Mouse (Mus musculus) large intestine, adult 2 months (tissue): ENCODE results near the gene Nt5c2. TPM values are rescaled to one million over a fixed set of nuclear protein-coding genes. Genes with fewer than 3 reads are reported as not detected.

Experiments used
- DNase-seq: peaks from one replicate; pipeline ENCODE4 v3.0.0-alpha.2; 2012; ENCODE audit warnings: low read depth, low spot score
- WGBS: fragments of 180-500 bp; shearing (Covaris S2); methylation state at CpG from one replicate; pipeline ENCODE4 v1.1.7; 2018; 5-methylcytosine and 5-hydroxymethylcytosine counted together
- polyA plus RNA-seq: library from polyadenylated mRNA; depleted of rRNA; stranded (reverse); fragments of >200 nt; gene quantifications from 2 replicates; pipeline ENCODE4 v1.2.3, GENCODE M21; 2012

Nt5c2 gene
- polyA plus RNA-seq, 1 experiment: 4.4 TPM

DNA sequence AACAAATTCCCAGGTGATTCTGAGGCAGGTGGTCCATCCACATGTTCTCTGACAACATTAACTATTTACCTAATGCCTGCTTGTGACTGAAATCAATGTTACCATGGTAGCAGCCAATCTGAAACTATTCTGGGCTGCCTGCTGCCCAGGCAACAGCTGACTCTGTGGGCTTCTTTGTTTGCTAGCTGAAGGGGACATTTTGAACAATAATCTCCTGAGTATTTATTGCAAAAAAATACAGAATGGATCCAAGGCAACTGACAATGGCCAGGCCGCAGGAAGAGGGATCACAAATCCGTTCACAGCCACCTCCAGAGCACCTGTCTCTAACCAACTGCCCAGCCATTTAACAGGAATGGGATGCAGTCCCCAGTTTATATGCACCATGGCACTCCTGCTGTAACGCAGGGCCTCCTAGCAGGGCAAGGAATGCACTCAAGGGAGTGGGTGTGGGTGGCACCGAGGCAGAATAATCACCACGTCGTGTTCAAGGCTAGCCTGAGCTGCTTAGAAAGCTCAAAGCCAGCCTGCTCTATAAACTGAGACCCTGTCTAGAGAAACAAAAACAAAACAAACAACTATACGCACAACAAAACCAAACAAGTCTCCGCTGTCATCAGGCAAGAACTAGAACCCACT, 43.8 kb downstream of the Nt5c2 start:
- 78% methylated on average over 8 of the region's 8 CpGs for WGBS

DNA sequence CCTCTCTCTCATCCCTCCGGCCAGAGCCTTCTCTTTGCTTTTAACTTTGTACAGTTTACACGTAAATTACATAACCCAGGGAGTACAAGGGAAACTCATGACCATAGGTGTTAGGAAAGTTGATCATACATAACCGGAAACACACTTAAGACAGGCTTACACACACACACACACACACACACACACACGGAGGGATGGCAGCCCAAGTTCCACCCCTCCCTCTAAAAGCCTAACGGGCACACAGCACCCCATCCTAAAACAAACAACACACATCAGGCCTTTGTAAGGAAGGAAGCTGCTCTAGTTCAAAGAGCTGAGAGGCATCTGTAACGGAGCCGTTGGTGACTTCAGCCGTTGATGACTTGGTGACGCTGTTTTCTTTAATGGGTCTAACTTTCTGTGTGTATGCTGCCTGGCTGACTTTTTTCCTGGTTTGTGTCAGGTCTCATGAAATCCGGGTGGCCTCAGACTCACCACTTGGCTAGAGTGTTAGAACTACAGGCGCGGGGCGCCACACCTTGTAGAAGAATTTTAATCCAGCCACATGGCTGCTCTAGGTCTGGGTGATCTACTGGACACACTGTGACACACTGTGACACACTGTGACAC, 44.7 kb downstream of the Nt5c2 start:
- WGBS: 19% methylated on average over 13 of the region's 13 CpGs
- DNase-seq: no peak

More for the DNA sequence above, 43.8 kb downstream of the Nt5c2 start:
- DNase-seq: no peak

DNA sequence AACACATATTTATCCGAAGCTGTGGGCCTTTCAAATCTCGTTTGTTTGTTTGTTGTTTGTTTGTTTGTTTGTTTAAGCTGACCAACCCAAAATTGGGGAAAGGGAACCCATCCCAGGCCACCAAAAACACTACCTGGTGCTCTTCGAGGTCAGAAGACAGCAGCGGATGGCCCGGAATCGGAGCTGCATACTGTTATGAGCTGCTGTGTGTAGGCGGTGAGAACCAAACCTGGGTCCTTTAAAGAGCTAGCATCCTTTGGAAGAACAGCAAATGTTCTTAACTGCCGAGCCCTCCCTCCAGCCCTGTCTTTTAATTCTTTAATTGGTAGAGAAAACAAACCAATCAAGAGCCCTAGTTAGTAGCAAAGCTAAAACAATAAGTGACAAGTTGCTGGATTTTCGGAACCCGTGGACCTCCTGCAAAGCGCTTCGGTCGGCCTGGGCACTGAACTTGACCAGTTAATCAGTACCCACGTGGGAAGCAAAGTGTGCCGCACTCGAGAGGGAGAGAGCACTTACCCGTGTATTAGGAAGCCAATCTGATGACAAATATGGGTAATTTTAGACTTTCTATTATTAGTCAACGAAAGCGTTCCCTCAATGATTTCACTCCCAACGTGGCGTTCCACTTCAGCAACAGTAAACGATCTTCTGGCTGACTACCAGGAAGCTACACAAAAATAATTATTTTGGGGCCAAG, 45.5 kb downstream of the Nt5c2 start:
- 70% methylated on average over 22 of the region's 22 CpGs for WGBS
- DNase-seq: no peak

DNA sequence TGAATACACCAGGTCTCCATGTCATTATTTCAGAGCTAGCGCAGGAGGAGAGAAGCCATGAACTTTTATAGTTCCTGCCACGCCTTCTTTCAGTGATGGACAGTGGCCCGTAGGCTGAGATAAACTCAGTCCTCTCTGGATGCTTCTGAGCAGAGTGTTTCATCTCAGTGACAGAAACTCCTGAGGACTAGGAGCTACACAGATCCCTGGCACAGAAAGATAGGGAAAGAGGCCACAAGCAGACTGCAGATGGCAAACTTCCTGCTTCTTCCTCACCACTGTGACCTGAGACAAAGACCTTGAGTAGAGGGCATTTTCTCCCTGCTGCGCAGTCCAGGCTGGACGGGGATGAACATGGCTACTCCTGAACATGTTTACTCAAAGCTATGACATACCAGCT, 46.1 kb downstream of the Nt5c2 start:
- WGBS: 60% methylated on average over 5 of the region's 5 CpGs
- no peak for DNase-seq

DNA sequence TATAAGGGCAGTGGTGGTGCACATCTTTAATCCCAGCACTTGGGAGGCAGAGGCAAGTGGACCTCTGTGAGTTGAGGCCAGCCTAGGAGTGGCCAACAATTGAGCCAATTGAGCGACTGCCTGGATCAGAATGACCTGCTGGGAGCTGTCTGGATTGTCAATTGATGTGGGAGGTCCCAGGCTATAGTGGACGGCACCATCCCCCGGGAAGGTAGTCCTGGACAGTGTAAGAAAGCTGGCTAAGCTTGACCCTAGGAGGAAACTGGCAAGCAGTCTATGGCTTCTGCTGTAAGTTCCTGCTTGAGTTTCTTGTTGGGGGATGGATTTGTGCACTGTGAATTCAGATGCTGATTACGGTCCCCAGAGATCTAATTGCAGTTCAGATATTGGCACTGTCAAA, 47.1 kb downstream of the Nt5c2 start:
- DNase-seq: no peak
- WGBS: 81% methylated on average over 4 of the region's 4 CpGs

DNA sequence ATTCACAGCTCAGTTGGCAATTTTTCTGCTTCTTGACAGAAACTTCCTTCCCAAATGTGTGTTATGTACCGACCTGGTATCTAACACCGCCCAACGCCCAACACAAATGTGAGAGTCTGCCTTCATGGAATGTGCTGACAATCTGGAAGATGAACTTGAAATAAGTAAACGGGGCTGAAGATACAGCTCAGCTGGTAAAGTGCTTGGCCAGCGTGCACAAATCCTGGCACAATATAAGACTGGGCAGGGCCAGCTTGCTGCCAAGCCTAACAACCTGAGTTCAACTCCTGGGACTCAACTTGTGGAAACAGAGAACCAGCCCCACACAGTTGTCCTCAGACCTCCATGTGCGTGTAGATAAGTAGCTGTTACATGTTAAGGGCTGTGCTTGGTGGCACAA, 48.6 kb downstream of the Nt5c2 start:
- DNase-seq: no peak

DNA sequence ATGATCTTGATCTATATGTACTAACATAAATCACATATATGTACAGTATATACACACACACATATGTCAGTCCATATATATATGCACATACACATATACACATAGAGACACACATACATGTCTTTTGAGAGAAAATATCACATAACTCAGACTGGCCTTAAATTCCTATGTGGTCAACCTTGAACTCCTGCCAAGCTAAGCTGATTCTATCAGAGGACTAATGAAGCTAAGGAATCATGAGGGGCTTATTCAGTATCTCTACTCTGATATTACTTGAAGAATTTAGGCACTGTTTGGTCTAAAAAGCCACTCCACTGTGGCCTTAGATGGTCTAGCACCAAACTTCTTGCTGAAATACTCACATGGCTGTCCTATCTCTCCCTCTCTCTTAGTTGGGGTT, 49.5 kb downstream of the Nt5c2 start:
- DNase-seq: no peak

More for the DNA sequence above, 48.6 kb downstream of the Nt5c2 start:
- 94% methylated on average over 6 of the region's 6 CpGs for WGBS

DNA sequence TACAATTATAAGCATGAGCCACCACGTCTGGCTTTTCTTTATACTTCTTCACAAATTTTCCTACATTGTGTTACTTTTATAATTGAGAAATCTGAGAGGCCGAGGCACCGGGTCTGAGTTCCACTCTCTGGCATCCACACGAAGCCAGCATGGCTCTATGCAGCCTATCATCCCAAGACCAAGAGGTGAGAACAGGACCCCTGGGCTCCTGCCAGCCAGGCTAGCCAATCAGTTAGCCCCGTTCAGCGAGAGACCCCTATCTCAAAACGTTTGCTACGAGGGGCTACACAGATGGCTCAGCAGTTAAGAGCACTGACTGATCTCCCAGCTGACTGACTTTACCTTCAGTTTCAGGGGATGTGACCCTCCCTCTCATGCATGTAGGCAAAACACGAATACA, 50.6 kb downstream of the Nt5c2 start:
- 81% methylated on average over 9 of the region's 9 CpGs for WGBS
- DNase-seq: no peak

DNA sequence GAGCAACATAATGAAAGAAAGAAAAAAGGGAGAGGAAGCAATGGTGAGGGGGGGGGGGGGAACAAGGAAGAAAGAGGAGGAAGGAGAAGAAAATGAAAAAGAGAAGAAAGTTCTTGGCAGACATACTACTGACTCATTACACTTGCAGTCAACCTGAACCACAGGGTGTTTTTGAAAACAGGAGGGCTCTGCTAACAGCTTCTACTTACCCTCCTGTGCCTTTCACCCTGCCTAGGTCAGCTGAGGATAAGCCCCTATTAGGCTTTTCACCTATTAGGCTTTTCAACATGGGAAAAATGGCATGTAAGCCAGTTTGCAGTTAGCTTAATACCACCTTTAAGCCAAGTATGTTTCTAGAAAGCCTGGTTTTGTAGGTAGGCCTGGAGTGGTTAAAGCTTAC, 51.5 kb downstream of the Nt5c2 start:
- DNase-seq: no peak

DNA sequence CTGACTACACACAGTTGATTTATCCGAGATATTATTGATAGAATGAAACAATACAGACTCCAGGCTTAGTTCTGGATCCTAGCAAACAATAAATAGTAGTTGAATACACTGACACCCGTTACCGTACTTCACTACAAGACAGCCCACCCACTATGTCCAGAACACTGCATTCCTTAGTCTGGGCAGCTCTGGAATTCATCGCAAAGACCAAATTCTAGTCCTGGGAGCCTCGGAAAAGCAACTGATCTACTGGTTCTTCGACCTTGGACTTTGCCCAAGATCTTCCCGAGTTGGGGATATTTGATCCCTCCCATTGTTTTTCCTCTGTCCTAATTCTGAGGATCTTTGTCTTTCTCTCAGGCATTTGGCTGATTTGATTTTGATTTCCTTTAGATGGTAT, 52.1 kb downstream of the Nt5c2 start:
- no peak for DNase-seq
- 15% methylated on average over 7 of the region's 7 CpGs for WGBS

DNA sequence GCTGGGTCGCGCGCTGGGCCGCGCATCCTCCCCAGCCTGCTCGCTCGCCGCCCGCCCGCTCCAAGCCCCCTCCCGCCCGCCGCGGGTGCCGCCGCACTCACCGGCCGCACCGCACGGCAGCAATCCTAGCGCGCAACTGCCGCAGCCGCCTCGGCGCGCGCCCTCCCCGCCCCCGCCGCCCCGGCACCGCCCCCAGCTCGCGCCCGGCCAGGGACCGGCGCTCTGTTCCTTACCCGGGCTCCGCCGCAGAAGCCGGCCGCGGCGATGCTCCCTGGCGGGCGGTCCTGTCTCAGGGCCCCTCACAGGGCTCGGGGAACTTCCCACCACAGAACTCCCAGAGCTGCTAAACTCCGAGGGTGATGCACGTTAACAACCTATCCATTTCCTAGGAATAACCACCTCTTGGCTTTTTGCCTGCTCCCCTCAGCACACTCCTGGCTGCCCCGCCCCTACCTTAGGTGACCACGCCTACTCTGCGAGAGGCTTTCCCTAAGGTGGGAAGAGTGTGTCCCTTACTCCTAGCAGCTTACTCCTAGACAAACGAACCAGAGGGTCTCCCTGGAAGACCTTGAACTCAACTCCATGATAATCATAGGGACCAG, 52.7 kb downstream of the Nt5c2 start:
- DNase-seq: no peak
- WGBS: 0% methylated on average over 35 of the region's 54 CpGs

DNA sequence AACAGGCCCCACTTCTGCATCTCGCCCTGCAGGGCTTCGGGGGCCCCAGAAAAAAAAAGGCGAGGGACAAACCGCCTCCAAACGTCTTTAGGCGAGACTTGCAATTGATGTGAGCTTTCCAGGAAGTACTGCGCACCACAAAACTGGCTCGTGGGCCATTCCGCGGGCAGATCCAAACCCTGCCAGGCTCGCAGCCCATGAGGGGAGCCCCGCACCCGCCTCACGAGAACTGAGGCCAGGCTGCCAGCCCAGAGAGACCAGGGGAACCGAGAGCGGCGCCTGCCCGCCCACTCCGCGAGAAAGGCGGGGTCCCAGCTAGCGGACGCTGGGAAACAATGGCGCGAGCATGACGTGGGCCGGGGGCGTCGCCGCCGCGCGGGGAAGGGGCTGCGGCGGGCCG, 53.3 kb downstream of the Nt5c2 start:
- no peak for DNase-seq
- 1% methylated on average over 27 of the region's 36 CpGs for WGBS

DNA sequence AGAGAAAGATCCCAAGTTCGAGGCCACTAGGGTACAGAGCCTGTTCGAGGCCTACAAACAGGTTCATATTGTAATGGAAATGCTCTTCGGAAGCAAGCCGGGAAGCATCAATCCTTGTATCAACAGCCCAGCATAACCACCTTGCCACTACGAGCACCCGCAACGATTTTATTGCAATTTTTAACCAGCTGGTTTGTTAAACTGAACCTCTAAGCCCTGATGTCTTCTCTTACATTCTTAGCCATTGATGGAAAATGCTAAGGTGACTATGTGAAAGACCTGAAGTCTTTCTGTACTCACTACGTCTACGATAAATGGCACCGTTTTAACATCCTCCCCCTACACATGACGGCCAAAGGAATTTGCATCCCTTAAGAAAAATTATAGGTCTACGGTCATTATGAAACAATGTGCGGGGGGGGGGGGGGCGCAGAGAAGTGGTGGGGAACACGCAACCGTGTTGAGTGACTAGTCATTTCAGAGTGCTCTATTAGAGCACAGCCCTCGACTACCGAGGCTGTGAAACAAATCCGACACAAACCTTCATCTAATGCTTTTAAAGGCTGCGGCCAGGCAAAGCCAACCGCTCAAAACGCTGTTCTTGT, 53.8 kb downstream of the Nt5c2 start:
- DNase-seq: no peak
- WGBS: 4% methylated on average over 22 of the region's 22 CpGs

DNA sequence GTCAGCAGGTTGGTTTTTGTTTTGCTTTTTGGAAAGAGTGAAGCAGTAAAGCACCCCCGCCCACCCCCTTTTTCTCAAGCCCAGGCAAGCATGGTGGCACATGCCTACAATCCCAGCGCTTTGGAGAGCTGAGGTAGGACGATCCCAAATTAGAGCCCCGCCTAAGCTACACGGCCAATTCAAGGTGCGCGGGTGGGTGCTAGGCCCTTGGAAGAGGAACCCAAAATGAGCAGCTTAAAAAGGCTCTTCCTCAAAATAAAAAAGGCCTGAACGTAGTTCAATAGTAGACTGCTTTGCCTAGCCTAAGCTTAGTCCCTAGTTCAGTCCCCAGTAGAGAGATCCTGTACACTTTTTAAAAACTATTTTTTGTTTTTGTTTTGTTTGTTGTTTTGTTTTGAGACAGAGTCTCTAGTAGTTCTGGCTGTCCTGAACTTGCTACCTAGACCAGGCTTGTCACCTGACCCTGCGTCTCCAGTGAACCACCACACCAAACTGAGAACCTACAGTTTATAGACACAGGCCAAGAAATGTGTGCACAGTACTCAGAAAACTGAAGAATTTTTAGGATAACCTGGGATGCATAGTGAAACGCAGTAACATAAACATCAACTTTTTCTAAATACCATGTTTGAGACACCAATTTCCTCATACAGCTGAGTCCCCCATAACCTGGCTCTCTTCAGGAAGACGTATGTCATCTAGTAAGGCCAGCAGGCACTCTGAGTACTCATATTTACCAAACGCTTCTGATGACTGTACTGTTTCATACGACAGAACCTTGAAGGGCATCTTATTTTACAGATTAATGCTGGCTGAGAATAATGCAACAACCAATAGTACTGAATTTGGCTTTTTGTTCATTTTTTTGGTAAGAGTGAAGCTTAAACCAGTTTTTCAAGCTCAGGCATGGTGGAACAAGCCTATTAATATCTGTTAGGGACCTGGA, 54.6 kb downstream of the Nt5c2 start:
- 66% methylated on average over 13 of the region's 13 CpGs for WGBS
- DNase-seq: no peak

DNA sequence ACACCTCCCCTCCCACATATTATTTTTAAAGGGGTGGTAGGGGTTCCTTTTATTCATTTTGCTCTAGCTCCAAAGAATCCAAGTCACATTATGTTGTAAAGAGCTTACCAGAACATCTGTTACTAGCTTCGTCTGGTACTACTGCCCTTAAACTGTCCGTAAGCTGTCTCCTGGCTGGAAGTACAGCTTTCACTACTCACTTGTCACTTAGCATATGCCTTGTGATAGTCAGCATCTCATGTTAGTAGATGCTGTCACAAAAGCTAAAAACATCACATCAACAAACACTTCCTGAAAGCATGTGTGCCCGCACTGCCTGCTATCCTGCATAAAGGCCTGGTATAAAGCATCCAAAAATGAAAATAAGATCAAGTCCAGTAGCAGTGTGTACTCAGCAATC, 55.4 kb downstream of the Nt5c2 start:
- WGBS: 83% methylated on average over 3 of the region's 3 CpGs
- no peak for DNase-seq

DNA sequence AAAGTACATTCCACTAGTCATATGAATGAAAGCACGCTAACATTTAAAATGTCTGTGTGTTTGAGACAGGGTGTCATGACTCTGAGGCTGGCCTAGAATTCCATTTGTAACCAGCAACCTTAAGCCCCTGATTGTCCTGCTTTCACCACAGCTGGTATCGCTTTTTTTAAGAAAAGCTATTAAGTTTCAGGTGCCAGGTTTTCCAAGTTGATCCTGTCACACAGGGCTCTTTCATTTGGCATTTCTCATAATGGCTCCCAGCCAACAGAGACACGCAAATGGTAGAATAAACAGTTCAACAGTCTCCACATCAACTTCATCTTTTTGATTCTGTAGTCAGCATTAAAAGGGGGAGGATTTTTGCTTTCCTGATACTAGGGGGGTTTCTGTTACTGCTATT, 56.4 kb downstream of the Nt5c2 start:
- DNase-seq: no peak
- WGBS: 53% methylated on average over 3 of the region's 3 CpGs

DNA sequence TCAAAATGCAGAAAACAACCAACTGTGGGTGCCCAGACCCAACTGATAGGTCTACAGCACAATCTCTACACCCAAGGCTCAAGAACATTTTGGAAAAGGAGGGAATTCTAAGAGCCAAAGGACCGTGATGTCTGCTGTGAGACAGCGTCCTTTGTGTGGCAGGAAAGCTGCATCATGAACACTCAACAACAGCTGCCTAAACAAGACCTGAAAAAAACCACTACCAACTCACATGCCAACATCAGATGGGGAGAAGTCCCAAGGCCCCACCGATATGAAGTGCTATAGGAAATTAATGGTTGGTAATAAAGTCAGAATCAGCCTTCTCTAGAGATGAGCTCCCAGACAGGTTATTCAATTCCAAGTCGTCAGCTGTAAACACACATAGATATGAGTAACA, 57.0 kb downstream of the Nt5c2 start:
- 72% methylated on average over 4 of the region's 4 CpGs for WGBS

DNA sequence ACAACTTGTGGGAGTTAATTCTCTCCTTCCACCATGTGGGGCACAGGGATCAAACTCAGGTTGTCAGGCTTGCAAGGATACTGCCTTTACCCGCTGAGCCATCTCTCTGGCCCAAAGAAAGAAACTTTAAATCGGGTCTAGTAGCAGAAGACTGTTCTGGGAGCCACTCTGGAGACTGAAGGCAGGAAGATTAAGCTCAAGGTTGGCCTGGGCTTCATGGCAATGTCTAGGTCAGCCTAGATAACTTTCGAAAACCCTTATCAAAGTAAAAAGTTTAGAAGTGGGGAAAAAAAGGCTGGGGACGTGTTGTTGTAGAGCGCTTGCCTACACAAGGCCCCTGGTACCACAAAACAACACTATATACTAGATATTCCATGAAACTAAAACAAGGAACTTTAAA, 58.0 kb downstream of the Nt5c2 start:
- WGBS: 86% methylated on average over 5 of the region's 5 CpGs
- no peak for DNase-seq

More for the DNA sequence above, 57.0 kb downstream of the Nt5c2 start:
- DNase-seq: no peak

DNA sequence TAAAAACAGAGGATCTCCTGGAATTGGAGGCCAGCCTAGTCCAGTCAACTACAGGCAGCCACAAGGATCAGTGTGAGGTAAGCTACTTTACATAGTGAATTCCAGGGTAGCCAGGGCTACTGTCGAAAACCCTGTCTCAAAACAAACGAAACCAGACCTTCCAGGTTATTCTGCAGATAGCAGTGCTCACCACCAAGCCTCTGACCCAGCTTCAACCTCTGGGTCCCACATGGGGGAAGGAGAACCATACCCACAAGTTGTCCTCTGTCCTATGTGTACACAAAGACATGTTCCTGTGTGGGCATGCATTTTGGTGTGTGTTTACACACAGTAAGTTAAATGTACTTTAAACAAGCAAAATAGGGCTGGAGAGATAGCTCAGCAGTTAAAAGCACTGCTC, 58.5 kb downstream of the Nt5c2 start:
- 33% methylated on average over 2 of the region's 2 CpGs for WGBS
- DNase-seq: no peak
